Mouse (Mus musculus): Measurements from ENCODE around the gene Caps2.
A peak's percentile ranks its signal among the peaks of the same experiment; 100 is the strongest.

DNA sequence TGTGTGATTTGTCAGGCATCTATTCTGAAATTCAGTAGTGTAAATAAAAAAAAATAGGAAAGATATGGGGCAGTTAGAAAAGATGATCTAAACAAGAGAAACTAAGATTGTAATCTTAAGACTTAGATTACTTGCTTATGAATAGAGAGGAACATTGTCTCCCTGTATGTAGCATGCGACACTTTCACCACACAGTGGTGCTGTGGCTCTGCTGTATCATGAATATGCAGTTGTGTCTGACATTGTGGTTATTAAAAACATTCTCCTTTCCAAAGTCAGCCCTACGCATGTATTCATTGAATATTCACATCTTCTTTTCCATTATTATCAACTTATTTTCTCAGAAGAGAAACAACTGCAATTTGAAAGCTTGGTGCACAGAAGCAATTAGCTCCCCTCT, 40.0 kb downstream of the Caps2 start:
- TF ChIP-seq CTCF (IDR thresholded peaks at IDR 0.05 in 2 of 3, conservative IDR thresholded peaks at IDR 0.05 in 1 of 3; ENCODE audit: control insufficient read depth in 1 of 3, insufficient read depth in 1 of 3, low read depth in 2 of 3, low read length in 3 of 3, poor library complexity in 1 of 3, severe bottlenecking in 1 of 3) = peak in 2 of 3 experiments; percentile 5 to 30; a peak in 3 of 6 replicates
- TF ChIP-seq MEF2A (IDR thresholded peaks at IDR 0.05; ENCODE audit: extremely low read depth, insufficient replicate concordance, low read depth, low read length, poor library complexity, severe bottlenecking) = no peak
- no peak for TF ChIP-seq TAL1 (IDR thresholded peaks at IDR 0.05; ENCODE audit: low read length)
- TF ChIP-seq USF1 (IDR thresholded peaks at IDR 0.05; ENCODE audit: low read depth, low read length) = no peak
- no peak for TF ChIP-seq RCOR1 (IDR thresholded peaks at IDR 0.05; ENCODE audit: low read depth, low read length)
- TF ChIP-seq EP300 (IDR thresholded peaks at IDR 0.05; ENCODE audit: low read depth in 1 of 2, low read length in 2 of 2) = no peak
- TF ChIP-seq MAX (IDR thresholded peaks at IDR 0.05; ENCODE audit: low read length) = no peak
- TF ChIP-seq BHLHE40 (IDR thresholded peaks at IDR 0.05; ENCODE audit: borderline replicate concordance, low read depth, low read length) = no peak
- no peak for TF ChIP-seq GATA1 (IDR thresholded peaks at IDR 0.05; ENCODE audit: low read depth, low read length)
- no peak for TF ChIP-seq POLR2A (IDR thresholded peaks at IDR 0.05; ENCODE audit: control insufficient read depth in 1 of 2, insufficient read depth in 1 of 2, low read depth in 1 of 2, low read length in 2 of 2, poor library complexity in 1 of 2)
- TF ChIP-seq MAZ (IDR thresholded peaks at IDR 0.05; ENCODE audit: low read depth, low read length) = no peak
- no peak for TF ChIP-seq HCFC1 (IDR thresholded peaks at IDR 0.05; ENCODE audit: low read depth, low read length)
- TF ChIP-seq MAFK (IDR thresholded peaks at IDR 0.05; ENCODE audit: borderline replicate concordance, low read depth, low read length) = no peak
- TF ChIP-seq RAD21 (IDR thresholded peaks at IDR 0.05; ENCODE audit: low read depth, low read length) = peak; percentile 39

Data from MEL (cell line).